Comparison of ENCODE assay signal across 7 mouse cellular contexts in genomic region chr5:9162088-9162487, GRCm38 (mm10). TPM values are rescaled to one million over a fixed set of nuclear protein-coding genes. Genes with fewer than 3 reads are reported as not detected.
DNase-seq lines count a peak whose midpoint lies in the region; ATAC-seq and TF ChIP-seq lines count a peak whose summit lies in the region.

No protein-coding gene starts in this region.

- 13% methylated on average over 7 of the region's 7 CpGs for WGBS in spleen, adult 2 months
- WGBS in forebrain, postnatal 0 days, result 20% methylated on average over 7 of the region's 7 CpGs
- WGBS in midbrain, embryonic 13.5 days, result 18% methylated on average over 7 of the region's 7 CpGs

- no peak for TF ChIP-seq POLR2A in spleen, adult 2 months (IDR thresholded peaks at IDR 0.05; ENCODE audit: low read depth, low read length)

- peak overlapping the region; percentile 68 for H3K4me2 ChIP-seq in forebrain, postnatal 0 days (ENCODE audit: low read depth)
- H3K4me2 ChIP-seq in midbrain, embryonic 13.5 days (replicated peaks), result peak overlapping the region; percentile 69

- H3K27ac ChIP-seq in spleen, adult 2 months (ENCODE audit: insufficient read depth, low read length), result peak overlapping the region; percentile 79
- peak overlapping the region; percentile 99 for H3K27ac ChIP-seq in forebrain, postnatal 0 days (ENCODE audit: low read depth, low read length)
- peak overlapping the region; percentile 100 for H3K27ac ChIP-seq in midbrain, embryonic 13.5 days

- H3K27me3 ChIP-seq in spleen, adult 2 months (ENCODE audit: control insufficient read depth, insufficient read depth, low read length), result no peaks in the 10 kb centered on the region
- H3K27me3 ChIP-seq in forebrain, postnatal 0 days (ENCODE audit: insufficient read depth, low read length), result no peaks in the 10 kb centered on the region
- H3K27me3 ChIP-seq in midbrain, embryonic 13.5 days, result no peaks in the 10 kb centered on the region

- H3K9me3 ChIP-seq in forebrain, postnatal 0 days (ENCODE audit: low read length), result no peaks in the 10 kb centered on the region
- no peaks in the 10 kb centered on the region for H3K9me3 ChIP-seq in midbrain, embryonic 13.5 days

- peak overlapping the region; percentile 71 for H3K4me3 ChIP-seq in spleen, adult 2 months (ENCODE audit: extremely low read depth, insufficient read depth, insufficient read length)
- peak overlapping the region; percentile 98 for H3K4me3 ChIP-seq in forebrain, postnatal 0 days (ENCODE audit: low read depth, low read length)
- peak overlapping the region; percentile 94 for H3K4me3 ChIP-seq in midbrain, embryonic 13.5 days (replicated peaks)

- peak; percentile 8 for ATAC-seq in forebrain, postnatal 0 days
- ATAC-seq in midbrain, embryonic 13.5 days, result peak; percentile 47

- peaks cover 4% of the 10 kb centered on the region; the same call in 1 of the 2 replicates for H3K4me1 ChIP-seq in spleen, adult 2 months (ENCODE audit: control insufficient read depth, insufficient read depth, insufficient read length)
- peaks cover 9% of the 10 kb centered on the region; the same call in 1 of the 2 replicates for H3K4me1 ChIP-seq in forebrain, postnatal 0 days (ENCODE audit: insufficient read depth)
- peaks cover 29% of the 10 kb centered on the region for H3K4me1 ChIP-seq in midbrain, embryonic 13.5 days (replicated peaks)

- DNase-seq in spleen, adult 2 months (ENCODE audit: low read depth in 1 of 2, low spot score in 2 of 2), result no peak
- DNase-seq in spleen, postnatal 14 days (ENCODE audit: low spot score in 2 of 2), result no peak
- peak; percentile 13 to 40 for DNase-seq in cerebellum, adult 18-20 months
- DNase-seq in forebrain, postnatal 0 days, result no peak
- DNase-seq in kidney, postnatal 10 days, result peak; percentile 16
- no peak for DNase-seq in MN1 (ENCODE audit: low spot score)

- H3K36me3 ChIP-seq in spleen, adult 2 months (ENCODE audit: control insufficient read depth, insufficient read depth, low read length), result no peaks in the 10 kb centered on the region
- no peaks in the 10 kb centered on the region for H3K36me3 ChIP-seq in forebrain, postnatal 0 days (ENCODE audit: insufficient read depth)
- H3K36me3 ChIP-seq in midbrain, embryonic 13.5 days, result 0 out of 2 replicates have a peak, but pooled peaks cover 3% of the 10 kb centered on the region

- peak overlapping the region; percentile 98 for H3K9ac ChIP-seq in forebrain, postnatal 0 days
- H3K9ac ChIP-seq in midbrain, embryonic 13.5 days (replicated peaks), result peak overlapping the region; percentile 74

- TF ChIP-seq CTCF in spleen, adult 2 months (IDR thresholded peaks at IDR 0.05; ENCODE audit: extremely low read depth, insufficient read depth, insufficient read length, insufficient replicate concordance), result no peak
- no peak for TF ChIP-seq CTCF in forebrain, postnatal 0 days (IDR thresholded peaks at IDR 0.05; ENCODE audit: low read depth)

RNA-seq across cellular contexts. Expression of gene Dmtf1, which starts 0.5 kb away (rescaled TPM):
- polyA plus RNA-seq in spleen, adult 2 months (2012; rRNA removed), result 8.0 and 9.0 TPM in 2 replicates
- 51.3 and 66.9 TPM in 2 replicates for total RNA-seq in forebrain, postnatal 0 days (2014; rRNA removed)
- polyA plus RNA-seq in forebrain, postnatal 0 days (2015; fragmentation: Nextera tagmentation; extraction: Ambion mirVana), result 27.2 and 31.0 TPM in 2 replicates
- 70.1 and 72.7 TPM in 2 replicates for polyA plus RNA-seq in midbrain, embryonic 13.5 days (2015; fragmentation: Nextera tagmentation; extraction: Ambion mirVana)

Comparison
In these comparisons a context has a peak if more than half of its experiments do, and no peak if none do; other contexts are left out.
1. DNase-seq: peak in cerebellum, adult 18-20 months (2 of 2) and kidney, postnatal 10 days (single experiment); none in spleen, adult 2 months (0 of 2), spleen, postnatal 14 days (0 of 2), forebrain, postnatal 0 days (single experiment) and MN1 (single experiment).
2. Peak in every context shown above with its lines, with median percentiles within 50 percentile points of each other: H3K27ac ChIP-seq and H3K4me3 ChIP-seq.